Mouse (Mus musculus): Measurements from ENCODE around the gene Gm10053.

DNA sequence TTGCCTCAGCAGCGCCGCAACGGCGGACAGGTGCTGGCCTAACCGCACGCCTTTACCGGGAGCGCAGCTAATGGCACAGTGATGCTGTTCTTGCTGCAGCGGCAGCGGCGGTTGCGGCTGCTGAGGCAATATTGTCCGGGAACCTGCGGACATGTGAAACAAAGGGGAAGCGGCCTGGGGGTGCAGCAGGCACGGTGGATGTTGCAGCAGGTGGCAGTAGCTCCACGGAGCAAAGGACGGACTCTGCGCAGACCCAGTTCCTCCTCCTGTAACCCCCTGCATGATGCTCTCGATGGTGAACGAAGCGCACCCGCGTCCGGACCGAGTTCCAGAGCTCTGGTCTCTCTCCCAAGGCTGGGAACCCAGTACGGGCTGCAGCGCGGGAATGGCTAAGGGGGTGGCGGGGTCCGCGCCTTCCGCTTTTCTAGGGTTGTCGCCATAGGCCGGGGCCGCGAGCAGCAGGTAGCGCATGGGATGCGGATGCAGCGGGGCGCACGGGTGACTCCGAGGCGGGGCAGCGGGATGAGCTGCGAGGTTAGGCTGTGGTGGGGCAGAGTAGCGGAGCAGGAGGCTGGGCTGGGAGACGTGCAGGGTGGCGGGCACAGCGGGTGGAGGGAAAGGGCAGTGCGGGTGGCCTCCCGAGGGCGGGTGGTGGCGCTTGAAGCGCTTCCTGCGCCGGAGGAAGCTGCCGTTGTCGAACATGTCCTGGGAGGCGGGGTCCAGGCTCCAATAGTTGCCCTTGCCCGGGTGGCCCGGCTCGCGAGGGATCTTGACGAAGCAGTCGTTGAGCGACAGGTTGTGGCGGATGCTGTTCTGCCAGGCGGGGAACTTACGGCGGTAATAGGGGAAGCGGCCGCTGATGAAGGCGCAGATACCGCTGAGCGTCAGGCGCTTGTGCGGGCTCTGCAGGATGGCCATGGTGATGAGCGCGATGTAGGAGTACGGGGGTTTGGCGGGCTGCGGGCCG lies 24.4 kb downstream of the Gm10053 start:
- TF ChIP-seq CTCF (IDR thresholded peaks at IDR 0.05; ENCODE audit: low read depth) (no peak), EP300 (IDR thresholded peaks at IDR 0.05; ENCODE audit: low read depth) (no peak)

Measured in heart, postnatal 0 days (tissue).